Mouse (Mus musculus): ENCODE results near the gene Casp8.

- TF ChIP-seq CTCF (IDR thresholded peaks at IDR 0.05; ENCODE audit: control insufficient read depth, insufficient read depth, low read length) (no peak), POLR2A (IDR thresholded peaks at IDR 0.05; ENCODE audit: borderline replicate concordance, control insufficient read depth, low read depth, low read length) (no peak)
These were observed 31.1 kb downstream of the Casp8 start for GRCm38 (mm10) chr1:58826319-58826718.

Measured in bone marrow, adult 2 months (tissue).